Mouse (Mus musculus) c-Kit-positive CD71-negative TER-119-negative erythroid progenitor cells, embryonic 14.5 days (primary cell): Measurements from ENCODE around the gene Pgc.

Source experiments
- DNase-seq: peaks from one replicate; pipeline ENCODE4 v3.0.0-alpha.2; 2013; ENCODE audit warnings: low read depth

The Pgc gene

GRCm38 (mm10) chr17:47750101-47750500 is 23.5 kb downstream of the Pgc start:
- DNase-seq, result no peak

- DNase-seq, result no peak
These were observed 25.2 kb downstream of the Pgc start for GRCm38 (mm10) chr17:47751811-47752210.

GRCm38 (mm10) chr17:47753130-47753775 is 26.6 kb downstream of the Pgc start:
- no peak for DNase-seq

- DNase-seq, result no peak
These were observed 27.6 kb downstream of the Pgc start for GRCm38 (mm10) chr17:47754246-47754645.

- DNase-seq, result no peak
These were observed 29.7 kb downstream of the Pgc start for GRCm38 (mm10) chr17:47756366-47756765.

- DNase-seq, result no peak
These were observed 30.5 kb downstream of the Pgc start for GRCm38 (mm10) chr17:47757056-47757610.

GRCm38 (mm10) chr17:47759702-47760410 is 33.2 kb downstream of the Pgc start:
- no peak for DNase-seq

- DNase-seq, result no peak
These were observed 35.4 kb downstream of the Pgc start for GRCm38 (mm10) chr17:47762028-47762427.

- no peak for DNase-seq
These were observed 36.1 kb downstream of the Pgc start for GRCm38 (mm10) chr17:47762518-47763340.

- DNase-seq, result no peak
These were observed 39.3 kb downstream of the Pgc start for GRCm38 (mm10) chr17:47765986-47766385.

- DNase-seq, result no peak
These were observed 39.9 kb downstream of the Pgc start for GRCm38 (mm10) chr17:47766407-47767043.

- DNase-seq, result no peak
These were observed 40.4 kb downstream of the Pgc start for GRCm38 (mm10) chr17:47767081-47767455.

GRCm38 (mm10) chr17:47767456-47768141 is 41.0 kb downstream of the Pgc start:
- no peak for DNase-seq

- no peak for DNase-seq
These were observed 42.1 kb downstream of the Pgc start for GRCm38 (mm10) chr17:47768707-47769276.

- no peak for DNase-seq
These were observed 43.0 kb downstream of the Pgc start for GRCm38 (mm10) chr17:47769389-47770299.

- DNase-seq, result no peak
These were observed 47.0 kb downstream of the Pgc start for GRCm38 (mm10) chr17:47773604-47774003.

- DNase-seq, result no peak
These were observed 50.5 kb downstream of the Pgc start for GRCm38 (mm10) chr17:47777141-47777540.

GRCm38 (mm10) chr17:47780470-47780869 is 53.8 kb downstream of the Pgc start:
- DNase-seq, result no peak

- no peak for DNase-seq
These were observed 55.8 kb downstream of the Pgc start for GRCm38 (mm10) chr17:47782486-47782885.
